Mouse (Mus musculus): Measurements from ENCODE around the gene Ucn3. TPM values are rescaled to one million over a fixed set of nuclear protein-coding genes. Genes with fewer than 3 reads are reported as not detected.
A peak's percentile ranks its signal among the peaks of the same experiment; 100 is the strongest.
"Not testable (repeated sequence)": the region's sequence is repeated elsewhere in the genome, so short reads cannot be mapped to it uniquely, and the experiment has no call there.

Ucn3 gene
- not detected for polyA plus RNA-seq (2017; shearing (Covaris generic))

DNA sequence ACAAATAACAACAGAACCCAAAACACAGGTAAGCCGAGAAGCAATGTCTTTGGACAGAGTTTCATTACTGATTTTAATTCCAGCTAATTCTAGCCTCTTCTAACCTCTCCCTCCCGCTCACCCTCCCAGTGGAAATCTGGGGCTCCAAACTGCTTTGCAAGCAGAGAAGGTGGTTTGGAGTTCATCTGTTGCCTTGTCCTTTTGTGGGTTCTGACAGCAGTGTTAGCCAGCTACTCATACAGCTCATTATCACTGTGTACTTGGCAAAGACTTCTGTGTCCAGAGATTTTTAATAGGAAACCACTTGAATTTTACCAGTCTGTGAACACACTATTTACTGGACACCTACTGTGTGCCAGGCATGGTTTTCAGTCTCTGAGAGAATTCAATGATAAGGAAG, at the start of gene Ucn3:
TSS of gene Ucn3 (minus strand) at position 101 of the 400 bp plus-strand sequence.
- ATAC-seq = no peak

DNA sequence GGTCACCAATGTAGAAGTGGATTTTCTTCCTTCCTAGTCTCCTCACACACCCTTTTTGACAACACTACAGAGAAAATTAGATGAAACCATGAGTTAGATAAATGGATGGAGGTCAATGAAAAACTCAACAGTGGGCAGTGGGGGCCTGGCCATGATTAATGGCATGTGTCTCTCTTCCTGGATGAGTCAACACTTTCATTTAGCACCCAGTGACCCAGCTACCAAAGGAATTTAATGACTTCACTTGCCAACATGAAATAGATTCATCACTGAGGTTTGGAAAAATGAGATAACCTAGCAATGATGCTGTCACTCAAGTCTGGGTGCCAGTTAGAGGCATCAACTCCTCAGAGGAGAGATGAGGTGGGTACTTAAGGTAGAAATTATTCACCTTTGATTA, 46.9 kb upstream of the Ucn3 start:
- ATAC-seq = no peak

DNA sequence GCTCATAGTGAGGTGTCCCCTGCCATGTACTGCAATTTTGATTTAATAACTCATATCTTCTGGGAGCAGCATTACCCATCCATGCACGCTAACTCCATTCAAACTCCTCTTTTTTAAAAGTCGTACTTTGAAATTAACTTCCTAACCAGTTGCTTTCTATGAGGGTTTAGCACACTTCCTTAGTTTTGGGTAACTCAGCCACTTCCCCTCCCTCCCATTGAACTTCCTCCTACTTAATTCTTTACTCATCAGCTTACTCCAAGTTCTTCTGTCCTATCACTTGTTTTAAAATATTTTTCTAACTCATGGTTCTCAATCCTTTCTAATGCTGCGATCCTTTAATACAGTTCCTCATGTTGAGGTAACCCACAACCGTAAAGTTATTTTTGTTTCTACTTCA, 23.7 kb upstream of the Ucn3 start:
- ATAC-seq = no peak

GRCm38 (mm10) chr13:3951198-3951914, 6.2 kb upstream of the Ucn3 start:
- no peak for ATAC-seq

DNA sequence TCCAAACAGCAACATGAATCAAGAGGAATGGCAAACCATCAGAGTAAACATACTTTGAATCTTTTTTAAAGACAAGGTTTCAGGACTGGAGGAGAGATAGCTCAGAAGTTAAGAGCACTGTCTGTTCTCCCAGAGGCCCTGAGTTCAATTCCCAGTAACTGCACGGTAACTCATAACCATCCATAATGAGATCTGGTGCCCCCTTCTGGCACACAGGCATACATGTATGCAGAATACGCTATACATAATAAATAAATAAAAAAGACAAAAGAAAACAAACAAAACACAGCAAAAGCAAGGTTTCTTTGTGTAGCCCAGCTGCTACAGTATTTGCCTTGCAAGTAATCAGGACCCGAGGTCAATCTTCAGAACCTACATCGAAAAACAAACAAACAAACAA, 4.3 kb upstream of the Ucn3 start:
- ATAC-seq = no peak

- ATAC-seq = no peak
Observed at GRCm38 (mm10) chr13:3947267-3947666, 2.1 kb upstream of the Ucn3 start.

DNA sequence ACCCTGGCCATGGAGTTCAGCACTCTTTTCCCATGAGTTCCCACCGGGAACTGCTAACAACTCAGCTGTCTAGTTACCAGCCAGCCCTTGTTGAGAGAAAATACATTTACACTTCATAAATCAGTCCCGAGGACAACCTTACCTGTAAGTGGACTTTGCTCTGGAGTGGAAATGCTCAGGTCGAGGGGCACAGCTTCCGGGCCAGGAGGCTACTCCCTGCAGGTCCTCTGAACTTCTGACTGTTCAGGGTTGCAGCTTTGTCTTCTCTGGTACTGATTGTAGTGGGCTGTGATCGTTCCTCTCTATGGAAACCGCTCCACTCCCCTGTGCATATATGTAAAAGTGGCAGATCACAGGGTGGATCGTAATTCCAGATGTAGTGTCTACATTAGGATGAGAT, 450 bp downstream of the Ucn3 start:
- no peak for ATAC-seq

- no peak for ATAC-seq
Observed at GRCm38 (mm10) chr13:3926046-3926445, 19.1 kb downstream of the Ucn3 start.

DNA sequence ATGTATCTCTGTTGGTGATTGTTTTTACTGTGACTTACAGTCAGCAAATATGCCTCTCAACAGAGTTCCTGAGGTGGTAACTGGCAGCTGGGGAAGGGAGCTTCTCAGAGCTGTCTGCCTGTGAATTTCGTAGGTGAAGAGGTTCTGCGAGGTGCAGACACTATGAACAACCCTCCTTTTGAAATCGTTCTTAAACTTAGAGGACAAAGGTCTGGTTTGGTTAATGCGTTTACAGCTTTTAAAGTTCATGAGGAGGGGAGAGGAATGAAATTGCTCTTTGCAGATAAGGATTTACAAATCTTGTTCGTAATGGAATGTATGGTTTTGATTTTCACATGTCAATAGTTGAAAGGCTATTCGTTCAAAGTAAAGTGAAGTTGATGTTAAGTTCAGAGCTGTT, 19.5 kb downstream of the Ucn3 start:
- ATAC-seq = no peak

DNA sequence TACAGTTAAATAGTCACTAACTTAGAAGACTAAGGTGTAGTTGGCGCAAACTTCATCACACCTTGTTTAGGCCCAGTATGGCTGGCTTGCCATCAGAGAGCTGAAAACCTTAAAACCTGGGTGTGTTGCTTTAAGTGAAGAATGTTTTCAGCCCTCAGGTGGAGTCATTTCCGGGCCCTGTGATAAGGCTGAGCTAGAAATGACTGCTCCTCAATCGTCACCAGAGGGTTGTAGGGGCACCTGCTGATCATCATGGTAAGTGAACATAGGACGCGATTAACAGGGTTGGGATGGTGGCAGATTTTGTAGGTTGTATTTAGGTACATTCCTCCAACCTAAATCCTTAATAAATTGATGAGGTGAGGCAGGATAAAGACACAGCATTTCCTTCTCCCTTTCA, 20.7 kb downstream of the Ucn3 start:
- ATAC-seq = no peak

DNA sequence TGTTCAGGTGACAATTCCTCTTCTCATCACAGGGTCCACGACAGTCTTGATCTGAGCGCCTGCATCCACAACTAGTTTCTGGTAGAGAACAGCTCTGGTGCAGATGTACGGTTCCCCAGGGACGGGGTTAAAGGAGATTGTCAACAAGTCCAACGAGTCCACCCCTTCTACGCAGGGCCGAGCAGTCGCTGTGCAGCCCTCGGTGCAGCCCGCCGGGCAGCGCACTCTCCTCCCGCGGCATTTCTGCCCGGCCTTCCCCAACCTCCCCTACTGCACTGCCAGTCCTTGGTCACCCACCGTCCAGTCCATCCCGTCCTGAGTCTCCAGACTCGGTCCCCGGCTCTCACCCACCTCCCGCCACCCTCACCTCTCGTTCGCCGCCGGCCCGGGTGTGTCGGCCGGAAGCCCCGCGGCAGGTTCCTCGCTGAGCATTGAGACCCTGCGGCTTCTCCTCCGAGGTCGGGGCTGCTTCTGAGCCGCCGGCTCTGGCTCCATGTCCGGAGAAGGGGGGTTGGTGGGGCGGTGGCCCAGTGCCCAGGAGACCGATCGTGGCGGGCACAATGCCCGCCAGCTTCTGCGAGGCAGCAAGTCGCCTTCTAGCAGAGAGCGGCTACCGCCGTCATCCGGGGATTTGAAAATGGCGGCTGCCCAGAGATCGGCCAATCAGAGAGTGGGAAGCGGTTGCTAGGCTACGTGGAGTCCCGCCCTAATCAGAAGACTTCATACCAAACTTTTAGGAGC, 27.4 kb downstream of the Ucn3 start, which contains the start of the genes Net1 and Tubal3:
TSS of gene Net1 (minus strand) at position 650 of the 741 bp plus-strand sequence.
TSS of gene Tubal3 (plus strand) at position 704 of the 741 bp plus-strand sequence.
- peak; percentile 98 for ATAC-seq

DNA sequence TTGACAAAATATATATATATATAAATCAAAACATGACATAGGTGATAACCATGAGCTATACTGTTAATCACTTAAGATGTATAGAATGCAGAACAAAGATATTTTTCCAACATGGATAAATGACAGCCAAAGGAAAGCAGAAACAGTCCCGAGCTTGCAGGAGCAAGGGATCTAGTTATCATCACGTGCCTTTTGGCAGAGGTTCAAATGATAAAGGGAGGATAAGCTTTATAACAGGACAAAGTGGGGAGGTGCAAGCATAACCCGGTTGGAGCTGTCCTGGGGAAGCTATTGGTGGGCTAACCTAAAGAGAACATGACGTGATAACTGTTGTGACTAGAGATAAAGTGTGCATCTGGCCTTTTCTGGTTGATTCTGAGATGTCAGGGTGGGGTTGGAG, 31.6 kb downstream of the Ucn3 start:
- no peak for ATAC-seq

- ATAC-seq = no peak
Observed at GRCm38 (mm10) chr13:3910356-3910755, 34.8 kb downstream of the Ucn3 start.

GRCm38 (mm10) chr13:3908262-3908661, 36.9 kb downstream of the Ucn3 start:
- no peak for ATAC-seq

DNA sequence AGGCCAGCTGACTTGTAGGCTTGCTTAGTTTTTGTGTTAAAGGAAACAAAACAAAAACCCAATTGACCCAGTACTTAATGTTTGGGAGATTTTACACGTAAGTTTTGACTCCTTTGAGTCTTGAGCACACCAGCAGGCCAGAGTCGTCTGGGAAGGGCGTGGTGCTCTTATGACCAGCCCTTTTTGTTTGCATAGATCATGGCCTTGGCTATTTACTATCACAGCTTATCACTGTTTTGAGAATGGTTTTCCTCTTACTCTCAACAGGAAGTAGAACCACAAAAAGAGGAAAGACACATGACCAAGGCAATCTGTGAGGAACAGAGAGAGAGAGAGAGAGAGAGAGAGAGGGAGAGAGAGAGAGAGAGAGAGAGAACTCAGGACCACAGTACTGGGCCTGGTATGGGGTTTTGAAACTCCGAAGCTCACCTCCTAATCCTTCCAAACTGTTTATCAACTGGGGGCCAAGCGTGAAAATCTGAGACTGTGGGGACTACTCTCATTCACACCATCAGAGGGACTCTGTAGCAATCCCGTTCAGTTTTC, 37.9 kb downstream of the Ucn3 start:
- no peak for ATAC-seq

- ATAC-seq = no peak
Observed at GRCm38 (mm10) chr13:3899301-3899700, 45.8 kb downstream of the Ucn3 start.

GRCm38 (mm10) chr13:3898202-3898601, 46.9 kb downstream of the Ucn3 start:
- not testable (repeated sequence) for ATAC-seq

DNA sequence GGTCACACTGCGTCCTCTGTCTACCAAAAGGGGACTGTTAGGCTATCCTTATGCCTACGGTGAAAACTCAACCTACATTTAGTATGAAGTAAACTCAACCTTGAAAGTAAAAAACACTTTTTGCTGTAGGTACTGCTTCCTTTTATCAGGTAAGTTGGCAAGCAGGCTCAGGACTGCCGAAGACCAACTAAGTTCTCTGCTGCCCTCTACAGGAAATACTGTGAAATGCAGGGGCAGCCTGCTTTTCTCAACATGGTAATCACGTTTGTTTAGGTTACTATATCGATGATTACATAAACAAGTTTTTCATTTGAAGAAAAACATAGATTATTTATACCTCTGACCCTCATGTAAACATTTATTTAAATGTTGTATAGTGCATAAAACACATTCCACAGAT, 48.2 kb downstream of the Ucn3 start:
- ATAC-seq = peak; percentile 35

DNA sequence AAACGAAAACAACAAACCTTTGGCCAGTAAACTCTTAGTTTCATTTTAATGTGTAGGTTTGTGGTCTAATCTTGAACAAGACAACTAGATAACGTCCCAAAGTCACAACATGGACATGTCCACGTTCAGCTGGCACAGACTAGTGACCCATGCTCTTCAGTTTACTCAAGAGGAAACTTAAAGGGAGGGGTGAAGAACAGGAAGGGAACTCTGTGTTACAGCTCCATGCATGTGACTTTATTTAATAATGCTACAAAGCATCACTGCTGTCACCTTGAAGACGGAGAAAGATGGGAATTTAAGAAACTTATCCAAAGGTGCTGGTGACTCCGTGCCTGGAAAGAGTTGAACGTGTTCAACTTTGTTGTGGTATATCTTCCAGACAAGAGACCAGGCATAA, 49.1 kb downstream of the Ucn3 start:
- ATAC-seq = no peak

DNA sequence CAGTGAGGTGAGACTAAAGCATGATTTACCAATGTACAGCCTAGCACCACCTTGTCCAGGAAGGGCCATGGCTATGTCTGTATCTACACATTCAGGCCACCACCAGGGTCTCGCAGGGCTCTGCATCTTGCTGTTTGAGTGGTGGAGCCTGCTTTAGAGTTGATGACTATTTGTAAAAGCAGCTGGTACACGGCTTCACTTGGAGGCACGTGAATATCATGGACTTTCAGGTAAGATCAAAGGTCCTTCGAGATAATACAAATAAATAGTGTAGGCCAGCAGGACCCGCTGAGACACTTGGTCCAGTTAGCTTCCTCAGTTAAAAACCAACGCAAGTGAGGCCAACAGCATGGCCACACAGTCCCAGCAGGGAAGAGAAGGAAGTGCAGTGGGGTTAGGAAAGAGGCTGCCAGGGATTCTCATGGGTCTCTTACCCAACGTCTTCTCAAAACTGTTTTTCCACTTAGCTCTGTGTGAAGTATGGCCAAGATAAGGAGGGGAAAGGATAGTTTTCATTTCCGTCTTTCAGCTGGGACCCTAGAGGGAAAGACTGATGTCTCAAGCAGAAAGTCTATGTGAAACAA, 49.7 kb downstream of the Ucn3 start:
- no peak for ATAC-seq

GRCm38 (mm10) chr13:3894549-3894948, 50.6 kb downstream of the Ucn3 start:
- ATAC-seq = no peak

DNA sequence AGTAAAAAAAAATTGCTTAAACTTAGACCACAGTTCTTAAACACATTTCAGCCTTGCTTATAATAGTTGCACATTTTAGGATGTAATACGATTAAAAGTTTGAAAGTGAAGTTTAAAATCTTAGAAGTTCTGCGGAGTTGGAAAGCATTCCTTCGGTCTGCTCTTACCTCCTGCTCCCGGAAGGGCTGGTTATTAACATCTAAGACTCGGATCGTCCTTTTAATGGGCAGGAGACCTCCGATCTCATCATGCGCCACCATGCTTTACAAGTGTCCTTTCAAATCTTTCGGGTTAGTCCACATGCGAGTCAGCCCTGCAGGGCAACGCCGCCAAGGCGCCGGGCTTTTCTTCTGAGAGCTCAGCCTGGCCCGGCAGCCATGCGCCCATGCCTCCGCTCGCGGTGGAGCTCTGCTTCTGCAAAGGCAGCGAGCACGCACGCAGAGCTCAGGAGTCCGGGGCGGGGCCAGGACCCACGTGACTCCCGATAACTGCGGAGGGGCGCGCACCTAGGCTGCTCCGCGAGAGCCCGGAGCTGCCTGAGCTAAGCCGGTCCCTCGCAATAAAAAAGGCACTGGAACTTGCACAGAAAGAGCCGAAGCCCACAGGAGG, 51.9 kb downstream of the Ucn3 start:
- peak; percentile 97 for ATAC-seq

DNA sequence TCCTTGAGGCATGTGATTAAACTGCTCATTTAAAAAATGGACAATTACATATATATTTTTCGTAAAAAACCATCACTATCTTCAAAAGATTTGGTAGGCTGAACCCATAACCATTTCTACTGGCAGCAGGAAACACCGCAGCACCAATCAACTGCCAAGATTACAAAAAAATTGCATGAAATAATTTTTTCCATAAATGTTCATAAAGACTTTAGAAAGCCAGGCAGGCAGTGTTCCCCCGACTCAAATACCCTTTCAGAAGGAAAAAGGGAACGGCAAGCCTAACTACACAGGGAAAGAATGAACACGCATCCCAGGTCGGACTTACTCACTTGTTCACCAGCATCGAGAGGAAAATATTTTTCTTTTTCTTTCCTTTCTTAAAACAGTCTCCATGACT, 52.5 kb downstream of the Ucn3 start:
- ATAC-seq = no peak
